22 mouse cellular contexts compared by ENCODE assay signal in the genomic region with DNA sequence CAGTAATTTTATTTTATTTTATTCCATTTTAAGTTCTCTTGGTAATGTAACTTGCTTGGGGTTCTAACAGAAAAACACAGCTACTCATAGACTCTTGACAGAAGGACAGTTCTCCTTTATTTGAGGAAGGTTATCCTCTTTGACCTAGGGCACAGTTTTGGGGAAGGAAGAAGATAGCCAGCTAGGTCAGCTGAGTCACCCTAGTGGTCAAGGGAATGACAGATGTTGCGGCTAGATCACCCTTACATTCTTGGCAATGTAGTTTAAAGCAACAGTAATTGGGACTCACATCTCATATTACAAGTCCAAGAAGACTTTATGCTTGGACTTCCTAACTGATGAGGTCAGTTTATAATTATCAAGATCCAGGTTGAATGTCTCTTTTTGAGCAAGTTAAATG.
A peak's percentile ranks its signal among the peaks of the same experiment; 100 is the strongest.
DNase-seq lines count a peak whose midpoint lies in the region; ATAC-seq and TF ChIP-seq lines count a peak whose summit lies in the region.
"Had no signal": no experiment of that assay in that cellular context is flagged by ENCODE, and none has a peak within 500 bp of the region (broad histone marks: within the 10 kb centered on the region; RNA-seq: fewer than 3 reads in every experiment).

No protein-coding gene starts in this region.

- H3K27ac ChIP-seq in bone marrow macrophage, adult 2 months (ENCODE audit: insufficient read depth, low read depth, low read length), result peak overlapping the region; percentile 95
- H3K27ac ChIP-seq: embryonic facial prominence, embryonic 13.5 days; heart, embryonic 10.5 days; hindbrain, embryonic 15.5 days; layer of hippocampus, adult 2 months; limb, embryonic 10.5 days; liver, embryonic 15.5 days; midbrain, embryonic 15.5 days; neural tube, embryonic 12.5 days had no signal

- H3K36me3 ChIP-seq in megakaryocyte, embryonic 14.5 days (replicated peaks; ENCODE audit: low read length), result no peaks in the 10 kb centered on the region
- H3K36me3 ChIP-seq: embryonic facial prominence, embryonic 13.5 days; heart, embryonic 10.5 days; hindbrain, embryonic 15.5 days; limb, embryonic 10.5 days; liver, embryonic 15.5 days; midbrain, embryonic 15.5 days; neural tube, embryonic 12.5 days had no signal

- peaks cover 36% of the 10 kb centered on the region for H3K4me1 ChIP-seq in bone marrow macrophage, adult 2 months (ENCODE audit: control insufficient read depth, insufficient read depth, low read length)
- peaks cover 76% of the 10 kb centered on the region for H3K4me1 ChIP-seq in megakaryocyte, embryonic 14.5 days
- H3K4me1 ChIP-seq: embryonic facial prominence, embryonic 13.5 days; heart, embryonic 10.5 days; hindbrain, embryonic 15.5 days; liver, embryonic 15.5 days; midbrain, embryonic 15.5 days; neural tube, embryonic 12.5 days had no signal

- H3K9me3 ChIP-seq in megakaryocyte, embryonic 14.5 days, result no peaks in the 10 kb centered on the region
- H3K9me3 ChIP-seq: embryonic facial prominence, embryonic 13.5 days; heart, embryonic 10.5 days; hindbrain, embryonic 15.5 days; limb, embryonic 10.5 days; liver, embryonic 15.5 days; midbrain, embryonic 15.5 days; neural tube, embryonic 12.5 days had no signal

- DNase-seq in heart, adult 11 months, result peak; percentile 74
- no peak for DNase-seq in heart, postnatal 10 days
- peak; percentile 10 for DNase-seq in 3T3-L1 (ENCODE audit: low read depth, low spot score)
- no peak for DNase-seq in cerebellum, postnatal 25 days
- no peak for DNase-seq in kidney, postnatal 36 days
- DNase-seq: cerebellum, adult 2 months; gastrocnemius, postnatal 14 days; heart, postnatal 14 days; lung, postnatal 4 days; thymus, postnatal 25 days had no signal

- no peak for TF ChIP-seq CTCF in bone marrow macrophage, adult 2 months (IDR thresholded peaks at IDR 0.05; ENCODE audit: low read depth, low read length)

- no peak for ATAC-seq in megakaryocyte-erythroid progenitor cell, adult 5-6 weeks (replicated peaks; ENCODE audit: low FRiP score, low TSS enrichment, poor library complexity, severe bottlenecking)
- ATAC-seq: intestine, embryonic 16.5 days; midbrain, embryonic 15.5 days had no signal

- intact Hi-C loops in heart, postnatal 10 days (cut with DNase I), result no loop called here

- no peaks in the 10 kb centered on the region for H3K27me3 ChIP-seq in megakaryocyte, embryonic 14.5 days (replicated peaks)
- H3K27me3 ChIP-seq: embryonic facial prominence, embryonic 13.5 days; hindbrain, embryonic 15.5 days; liver, embryonic 15.5 days; midbrain, embryonic 15.5 days; neural tube, embryonic 12.5 days had no signal

- no peak overlapping the region for H3K4me3 ChIP-seq in bone marrow macrophage, adult 2 months (ENCODE audit: insufficient read depth, low read length)
- peak overlapping the region; percentile 59 for H3K4me3 ChIP-seq in megakaryocyte, embryonic 14.5 days (replicated peaks)
- H3K4me3 ChIP-seq: embryonic facial prominence, embryonic 13.5 days; heart, embryonic 10.5 days; hindbrain, embryonic 15.5 days; layer of hippocampus, adult 2 months; limb, embryonic 10.5 days; liver, embryonic 15.5 days; midbrain, embryonic 15.5 days; neural tube, embryonic 12.5 days had no signal

- TF ChIP-seq POLR2A in bone marrow macrophage, adult 2 months (IDR thresholded peaks at IDR 0.05; ENCODE audit: borderline replicate concordance, low read depth, low read length), result no peak

Comparison
In these comparisons a context has a peak if more than half of its experiments do, and no peak if none do; other contexts are left out.
1. DNase-seq: peak in heart, adult 11 months (single experiment) and 3T3-L1 (single experiment); none in heart, postnatal 10 days (0 of 2), cerebellum, postnatal 25 days (0 of 2) and kidney, postnatal 36 days (0 of 2).